Mouse (Mus musculus) forebrain, embryonic 13.5 days (tissue): Measurements from ENCODE around the gene Usp6nl. TPM values are rescaled to one million over a fixed set of nuclear protein-coding genes. Genes with fewer than 3 reads are reported as not detected.
A peak's percentile ranks its signal among the peaks of the same experiment; 100 is the strongest.

Experiments used
- ATAC-seq: fragments of 200-750 bp; cut with Nextera tagmentation; 2 replicates; pipeline ENCODE4 v1.8.0; 2017
- H3K27ac ChIP-seq: fragments of 300-500 bp; sonication (generic); 2 replicates; pipeline ENCODE4 v1.5.1; 2015; ENCODE audit warnings: inconsistent platforms, mild to moderate bottlenecking, moderate library complexity
- H3K27me3 ChIP-seq: fragments of 300-500 bp; sonication (generic); 2 replicates; pipeline ENCODE4 v1.6.1; 2015; ENCODE audit warnings: mild to moderate bottlenecking, inconsistent platforms
- H3K36me3 ChIP-seq: fragments of 300-500 bp; sonication (generic); 2 replicates; pipeline ENCODE4 v1.6.1; 2015; ENCODE audit warnings: mild to moderate bottlenecking, inconsistent platforms; ENCODE audit not compliant: poor library complexity, severe bottlenecking
- H3K4me1 ChIP-seq: fragments of 300-500 bp; sonication (generic); 2 replicates; pipeline ENCODE4 v1.6.1; 2015; ENCODE audit warnings: inconsistent platforms
- H3K4me2 ChIP-seq: fragments of 300-500 bp; sonication (generic); 2 replicates; pipeline ENCODE4 v1.6.1; 2015; ENCODE audit warnings: inconsistent platforms, mild to moderate bottlenecking, moderate library complexity
- H3K4me3 ChIP-seq: fragments of 300-500 bp; sonication (generic); 2 replicates; pipeline ENCODE4 v1.5.1; 2015; ENCODE audit warnings: mild to moderate bottlenecking, inconsistent platforms
- H3K9ac ChIP-seq: fragments of 300-500 bp; sonication (generic); 2 replicates; pipeline ENCODE4 v1.6.1; 2015; ENCODE audit warnings: mild to moderate bottlenecking, inconsistent platforms
- H3K9me3 ChIP-seq: fragments of 300-500 bp; sonication (generic); replicated peaks from 2 replicates; pipeline ENCODE4 v1.6.1; 2016; ENCODE audit warnings: inconsistent platforms
- WGBS: fragments of 180-500 bp; shearing (Covaris S2); methylation state at CpG from one replicate; pipeline ENCODE4 v1.1.7; 2015; 5-methylcytosine and 5-hydroxymethylcytosine counted together
- polyA plus RNA-seq: library from polyadenylated mRNA; unstranded; fragments of >200 nt; fragmentation: Nextera tagmentation; extraction: Ambion mirVana; gene quantifications from 2 replicates; pipeline ENCODE4 v1.2.1, GENCODE M21; 2015

Gene Usp6nl
- polyA plus RNA-seq, 1 experiment from 2014 or later: 8.0 TPM

GRCm38 (mm10) chr2:6335032-6335735, 12.7 kb downstream of the Usp6nl start:
- Histone ChIP-seq H3K4me1 (no peaks in the 10 kb centered on the region), H3K27ac (no peak overlapping the region), H3K4me3 (no peak overlapping the region), H3K4me2 (no peak overlapping the region), H3K36me3 (peaks cover 3% of the 10 kb centered on the region; the same call in 1 of the 2 replicates), H3K9ac (no peak overlapping the region), H3K27me3 (no peaks in the 10 kb centered on the region), H3K9me3 (no peaks in the 10 kb centered on the region)
- 90% methylated on average over 14 of the region's 14 CpGs for WGBS
- no peak for ATAC-seq

- Histone ChIP-seq H3K4me1 (no peaks in the 10 kb centered on the region), H3K9ac (no peak overlapping the region), H3K27ac (no peak overlapping the region), H3K4me2 (no peak overlapping the region), H3K27me3 (no peaks in the 10 kb centered on the region), H3K9me3 (no peaks in the 10 kb centered on the region), H3K4me3 (no peak overlapping the region), H3K36me3 (peaks cover 3% of the 10 kb centered on the region; the same call in 1 of the 2 replicates)
- 96% methylated on average over 1 of the region's 1 CpGs for WGBS
- ATAC-seq: no peak
These were observed 13.5 kb downstream of the Usp6nl start for GRCm38 (mm10) chr2:6336013-6336412.

- no peaks in the 10 kb centered on the region for H3K9me3 ChIP-seq
These were observed 14.2 kb downstream of the Usp6nl start for GRCm38 (mm10) chr2:6336649-6337048.

GRCm38 (mm10) chr2:6337436-6337835, 15.0 kb downstream of the Usp6nl start:
- Histone ChIP-seq H3K9ac (no peak overlapping the region), H3K4me1 (no peaks in the 10 kb centered on the region), H3K4me2 (no peak overlapping the region), H3K27ac (no peak overlapping the region), H3K36me3 (peaks cover 3% of the 10 kb centered on the region; the same call in 1 of the 2 replicates), H3K4me3 (no peak overlapping the region), H3K27me3 (no peaks in the 10 kb centered on the region), H3K9me3 (no peaks in the 10 kb centered on the region)
- no peak for ATAC-seq
- 89% methylated on average over 2 of the region's 2 CpGs for WGBS

More at GRCm38 (mm10) chr2:6336649-6337048, 14.2 kb downstream of the Usp6nl start:
- H3K27ac ChIP-seq: no peak overlapping the region
- no peak overlapping the region for H3K9ac ChIP-seq
- 87% methylated on average over 3 of the region's 3 CpGs for WGBS
- no peak overlapping the region for H3K4me3 ChIP-seq
- H3K4me1 ChIP-seq: no peaks in the 10 kb centered on the region
- no peaks in the 10 kb centered on the region for H3K27me3 ChIP-seq
- no peak for ATAC-seq
- no peak overlapping the region for H3K4me2 ChIP-seq
- H3K36me3 ChIP-seq: peaks cover 3% of the 10 kb centered on the region; the same call in 1 of the 2 replicates

GRCm38 (mm10) chr2:6338031-6338629, 15.7 kb downstream of the Usp6nl start:
- no peak for ATAC-seq
- Histone ChIP-seq H3K9me3 (no peaks in the 10 kb centered on the region), H3K4me3 (no peak overlapping the region), H3K27ac (no peak overlapping the region), H3K9ac (no peak overlapping the region), H3K27me3 (no peaks in the 10 kb centered on the region), H3K4me1 (no peaks in the 10 kb centered on the region), H3K4me2 (no peak overlapping the region), H3K36me3 (peaks cover 3% of the 10 kb centered on the region; the same call in 1 of the 2 replicates)
- 85% methylated on average over 9 of the region's 9 CpGs for WGBS

- H3K4me2 ChIP-seq: no peak overlapping the region
- no peak overlapping the region for H3K9ac ChIP-seq
- no peaks in the 10 kb centered on the region for H3K27me3 ChIP-seq
- peaks cover 4% of the 10 kb centered on the region for H3K36me3 ChIP-seq
- H3K27ac ChIP-seq: no peak overlapping the region
- WGBS: 90% methylated on average over 2 of the region's 2 CpGs
- H3K9me3 ChIP-seq: no peaks in the 10 kb centered on the region
- ATAC-seq: no peak
- no peaks in the 10 kb centered on the region for H3K4me1 ChIP-seq
- no peak overlapping the region for H3K4me3 ChIP-seq
These were observed 18.0 kb downstream of the Usp6nl start for GRCm38 (mm10) chr2:6340439-6340838.

GRCm38 (mm10) chr2:6341496-6341895, 19.0 kb downstream of the Usp6nl start:
- 85% methylated on average over 7 of the region's 7 CpGs for WGBS
- peaks cover 12% of the 10 kb centered on the region for H3K36me3 ChIP-seq
- no peak overlapping the region for H3K4me2 ChIP-seq
- H3K27me3 ChIP-seq: no peaks in the 10 kb centered on the region
- no peak overlapping the region for H3K27ac ChIP-seq
- no peak for ATAC-seq
- no peak overlapping the region for H3K9ac ChIP-seq
- H3K4me3 ChIP-seq: no peak overlapping the region
- H3K9me3 ChIP-seq: no peaks in the 10 kb centered on the region
- no peaks in the 10 kb centered on the region for H3K4me1 ChIP-seq

GRCm38 (mm10) chr2:6349256-6350092, 27.0 kb downstream of the Usp6nl start:
- peaks cover 9% of the 10 kb centered on the region; the same call in 1 of the 2 replicates for H3K36me3 ChIP-seq
- 0 out of 2 replicates have a peak overlapping the region, but pooled peaks have one; percentile 3 for H3K27ac ChIP-seq
- no peaks in the 10 kb centered on the region for H3K9me3 ChIP-seq
- no peak overlapping the region for H3K9ac ChIP-seq
- 65% methylated on average over 11 of the region's 11 CpGs for WGBS
- H3K27me3 ChIP-seq: no peaks in the 10 kb centered on the region
- H3K4me2 ChIP-seq: no peak overlapping the region
- H3K4me3 ChIP-seq: no peak overlapping the region
- ATAC-seq: peak; percentile 93
- H3K4me1 ChIP-seq: peaks cover 19% of the 10 kb centered on the region

- no peaks in the 10 kb centered on the region for H3K27me3 ChIP-seq
- H3K9ac ChIP-seq: no peak overlapping the region
- peaks cover 9% of the 10 kb centered on the region; the same call in 1 of the 2 replicates for H3K36me3 ChIP-seq
- H3K27ac ChIP-seq: no peak overlapping the region
- no peak overlapping the region for H3K4me3 ChIP-seq
- no peak overlapping the region for H3K4me2 ChIP-seq
- ATAC-seq: no peak
- no peaks in the 10 kb centered on the region for H3K9me3 ChIP-seq
- peaks cover 19% of the 10 kb centered on the region for H3K4me1 ChIP-seq
- WGBS: 77% methylated on average over 9 of the region's 9 CpGs
These were observed 27.7 kb downstream of the Usp6nl start for GRCm38 (mm10) chr2:6350164-6350563.

- Histone ChIP-seq H3K4me1 (peaks cover 19% of the 10 kb centered on the region), H3K9ac (no peak overlapping the region), H3K36me3 (peaks cover 1% of the 10 kb centered on the region; the same call in 1 of the 2 replicates), H3K4me2 (no peak overlapping the region), H3K4me3 (no peak overlapping the region), H3K9me3 (no peaks in the 10 kb centered on the region), H3K27ac (no peak overlapping the region), H3K27me3 (no peaks in the 10 kb centered on the region)
- no peak for ATAC-seq
- 86% methylated on average over 7 of the region's 7 CpGs for WGBS
These were observed 28.6 kb downstream of the Usp6nl start for GRCm38 (mm10) chr2:6350931-6351695.

GRCm38 (mm10) chr2:6352541-6352971, 30.1 kb downstream of the Usp6nl start:
- no peak overlapping the region for H3K27ac ChIP-seq
- no peak overlapping the region for H3K9ac ChIP-seq
- 74% methylated on average over 14 of the region's 14 CpGs for WGBS
- no peak overlapping the region for H3K4me2 ChIP-seq
- ATAC-seq: no peak
- H3K36me3 ChIP-seq: no peaks in the 10 kb centered on the region
- no peaks in the 10 kb centered on the region for H3K9me3 ChIP-seq
- peaks cover 19% of the 10 kb centered on the region for H3K4me1 ChIP-seq
- no peaks in the 10 kb centered on the region for H3K27me3 ChIP-seq
- no peak overlapping the region for H3K4me3 ChIP-seq
